Mouse (Mus musculus) left cerebral cortex, adult 2 months (tissue): ENCODE results near the gene Grk6. TPM values are rescaled to one million over a fixed set of nuclear protein-coding genes. Genes with fewer than 3 reads are reported as not detected.

ENCODE experiments used
- DNase-seq, 2 experiments: peaks; one replicate each; pipeline ENCODE4 v3.0.0; 2021 to 2022; ENCODE audit warnings: low spot score in 2 of 2, mixed read lengths in 1 of 2; ENCODE audit errors: extremely low spot score in 1 of 2
- H3K27ac ChIP-seq: fragments of 200-600 bp; 2 replicates; pipeline ENCODE4 v1.8.1; 2022
- H3K4me3 ChIP-seq: fragments of 200-600 bp; 2 replicates; pipeline ENCODE4 v1.8.1; 2022
- CTCF ChIP-seq: fragments of 200-600 bp; IDR thresholded peaks from 2 replicates; pipeline ENCODE4 v1.8.1; 2022; ENCODE audit warnings: antibody characterized with exemption, mild to moderate bottlenecking, moderate library complexity
- intact Hi-C: fragments of 180-260 bp; cut with DNase I; formaldehyde crosslinking; loops from one replicate; pipeline ENCODE4 v1.15.1; 2025
- long read RNA-seq, 2 experiments: library from polyadenylated mRNA; stranded (forward); transcript quantifications; one replicate each; pipeline ENCODE4 v2.0.0; 2021; ENCODE audit warnings: borderline mapping rate in 2 of 2
- total RNA-seq, 2 experiments: library from RNA; stranded (reverse); gene quantifications; 2 replicates each; pipeline ENCODE4 v1.2.3; 2021

Gene Grk6
- total RNA-seq = 10 to 100 TPM; 61.2 to 66.2 TPM
- long read RNA-seq, experiment 1, transcript Grk6-203 (16 exons, 1,997 nt) = major isoform, 91 of 172 reads
- long read RNA-seq, experiment 1, transcript Grk6-201 (16 exons, 2,994 nt) = minor isoform, 27 of 172 reads
- long read RNA-seq, experiment 1, transcript Grk6-202 (16 exons, 2,169 nt) = minor isoform, 10 of 172 reads
- long read RNA-seq, experiment 1, partial matches to known transcripts = 13 of 172 reads
- long read RNA-seq, experiment 1, other reads (novel, unspliced or antisense) = 27 of 172 reads
- long read RNA-seq, experiment 2, transcript Grk6-203 (16 exons, 1,997 nt) = major isoform, 62 of 112 reads
- long read RNA-seq, experiment 2, transcript Grk6-201 (16 exons, 2,994 nt) = minor isoform, 13 of 112 reads
- long read RNA-seq, experiment 2, transcript Grk6-202 (16 exons, 2,169 nt) = minor isoform, 7 of 112 reads
- long read RNA-seq, experiment 2, partial matches to known transcripts = 6 of 112 reads
- long read RNA-seq, experiment 2, other reads (novel, unspliced or antisense) = 23 of 112 reads

DNA sequence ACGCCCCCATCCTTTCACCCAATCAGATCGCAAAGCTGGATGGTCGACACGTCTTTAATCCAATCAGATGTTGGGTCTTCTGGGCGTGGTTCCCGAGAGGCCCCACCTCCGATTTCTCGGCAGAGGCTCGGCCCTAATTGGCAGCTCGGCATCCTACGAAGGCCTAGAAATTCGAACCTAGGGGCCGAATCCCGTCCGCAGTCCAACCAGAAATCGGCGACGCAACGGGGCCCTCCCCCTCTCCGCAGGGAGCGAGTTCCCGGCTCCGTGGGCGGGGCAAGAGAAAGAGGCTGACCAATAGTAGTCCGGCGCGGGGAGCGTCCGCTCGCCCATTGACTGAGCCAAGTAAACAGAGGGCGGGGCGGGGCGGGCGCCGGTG, at the start of gene Grk6:
Grk6 (plus strand) TSS at position 136 of the 379 bp plus-strand sequence.
- Histone ChIP-seq H3K27ac (peak within 1 kb of the TSS; percentile 96), H3K4me3 (peak within 1 kb of the TSS; percentile 92)
- intact Hi-C loops = loop anchor here (2.0 kb wide), 1 partner anchor 20 kb away; the partner anchor contains the start of gene Prr7
- no peak for TF ChIP-seq CTCF
- DNase-seq = peak; percentile 99 to 100

DNA sequence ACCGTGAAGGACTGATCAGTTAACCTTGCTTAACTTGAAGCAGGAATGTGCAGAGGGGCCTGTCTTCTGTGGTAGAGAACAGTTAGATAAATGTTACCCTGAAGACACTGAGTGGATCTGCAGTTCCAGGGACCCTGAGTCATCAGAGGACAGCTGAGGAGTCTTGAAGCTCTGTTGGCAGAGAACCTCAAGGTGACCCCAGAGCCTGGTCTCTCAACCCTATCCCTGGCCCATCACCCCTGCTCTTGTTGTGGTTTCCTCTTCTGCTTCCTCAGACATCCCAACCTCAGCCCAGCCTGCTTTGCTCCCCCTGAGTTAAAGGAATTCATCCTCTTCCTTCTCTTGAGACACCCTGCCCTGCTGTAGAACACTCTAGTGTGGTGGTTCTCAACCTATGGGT, 46.8 kb upstream of the Grk6 start, which contains the start of gene Slc34a1:
Slc34a1 (plus strand) TSS at position 100 of the 400 bp plus-strand sequence.
- no peak for DNase-seq
- no peak within 1 kb of the TSS for H3K4me3 ChIP-seq
- no peak within 1 kb of the TSS for H3K27ac ChIP-seq
- intact Hi-C loops = no loop called here
- TF ChIP-seq CTCF = no peak

DNA sequence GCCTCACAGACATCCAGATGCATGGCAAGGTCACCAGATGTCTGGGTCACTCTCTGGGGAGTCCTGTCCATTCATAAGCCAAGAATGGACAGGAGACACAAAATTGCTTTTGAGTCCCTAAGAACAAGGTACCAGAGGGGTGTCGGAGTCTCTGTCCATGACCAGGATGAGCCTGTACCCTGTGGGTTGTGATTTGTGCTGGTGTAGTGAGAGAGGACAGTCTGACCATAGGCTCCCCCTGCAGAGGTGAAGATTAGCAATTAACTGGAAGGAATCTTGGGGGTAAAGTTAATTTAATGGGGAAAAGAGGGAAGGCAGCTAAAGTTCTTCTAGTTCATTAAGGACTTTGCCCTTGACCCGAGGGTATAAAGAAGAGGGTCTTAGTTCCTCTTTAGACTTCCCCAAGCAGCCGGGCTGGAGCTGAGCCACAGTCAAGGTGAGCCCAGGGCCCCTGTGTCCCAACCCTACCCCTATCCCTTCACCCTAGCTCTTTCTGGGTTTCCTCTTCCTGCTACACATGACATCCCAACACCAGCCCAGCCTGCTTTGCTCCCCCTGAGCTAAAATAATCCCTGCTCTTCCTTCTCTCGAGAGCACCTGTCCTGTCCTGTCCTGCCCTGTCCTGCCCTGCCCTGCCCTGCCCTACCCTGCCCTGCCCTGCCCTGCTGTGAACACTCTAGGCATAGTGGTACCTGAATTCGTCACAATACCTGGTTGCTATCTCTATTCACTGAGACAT, 45.4 kb upstream of the Grk6 start:
- no peak for TF ChIP-seq CTCF
- H3K4me3 ChIP-seq = no peak overlapping the region
- intact Hi-C loops = loop anchor here (5.0 kb wide), 1 partner anchor 72 kb away; the partner anchor contains the start of gene Mxd3
- H3K27ac ChIP-seq = no peak overlapping the region
- no peak for DNase-seq

- DNase-seq = no peak
- Histone ChIP-seq H3K4me3 (no peak overlapping the region), H3K27ac (no peak overlapping the region)
- TF ChIP-seq CTCF = no peak
- intact Hi-C loops = loop anchor here (5.0 kb wide), 1 partner anchor 73 kb away; the partner anchor contains the start of gene Mxd3
These were observed 44.9 kb upstream of the Grk6 start for GRCm38 (mm10) chr13:55400039-55400346.

DNA sequence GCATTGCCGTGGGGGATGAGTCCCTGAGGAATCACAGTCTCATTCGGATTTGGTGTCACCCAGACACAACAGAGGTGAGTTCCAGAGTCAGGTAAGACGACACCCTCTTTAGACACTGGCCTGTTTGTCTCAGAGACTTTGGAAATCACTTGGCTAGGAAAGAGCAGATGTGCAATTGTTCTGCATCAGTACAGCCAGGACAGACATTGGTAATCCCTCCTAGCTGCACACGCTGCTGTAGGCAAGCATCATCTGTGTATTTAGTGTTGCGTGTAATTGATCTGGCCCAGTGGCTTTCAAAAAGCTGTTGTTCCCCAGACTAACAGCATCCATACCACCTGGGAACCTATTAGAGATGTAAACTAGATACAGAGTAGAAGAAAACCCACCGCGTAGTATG, 41.6 kb upstream of the Grk6 start:
- intact Hi-C loops = loop anchor here (5.0 kb wide), 1 partner anchor 76 kb away; the partner anchor contains the start of gene Mxd3
- TF ChIP-seq CTCF = no peak
- Histone ChIP-seq H3K4me3 (no peak overlapping the region), H3K27ac (no peak overlapping the region)
- DNase-seq = no peak

GRCm38 (mm10) chr13:55403935-55404852, 40.7 kb upstream of the Grk6 start:
- intact Hi-C loops = loop anchor here (1.0 to 5.0 kb wide), 2 partner anchors 22 to 77 kb away; partner anchors contain the start of gene Mxd3

DNA sequence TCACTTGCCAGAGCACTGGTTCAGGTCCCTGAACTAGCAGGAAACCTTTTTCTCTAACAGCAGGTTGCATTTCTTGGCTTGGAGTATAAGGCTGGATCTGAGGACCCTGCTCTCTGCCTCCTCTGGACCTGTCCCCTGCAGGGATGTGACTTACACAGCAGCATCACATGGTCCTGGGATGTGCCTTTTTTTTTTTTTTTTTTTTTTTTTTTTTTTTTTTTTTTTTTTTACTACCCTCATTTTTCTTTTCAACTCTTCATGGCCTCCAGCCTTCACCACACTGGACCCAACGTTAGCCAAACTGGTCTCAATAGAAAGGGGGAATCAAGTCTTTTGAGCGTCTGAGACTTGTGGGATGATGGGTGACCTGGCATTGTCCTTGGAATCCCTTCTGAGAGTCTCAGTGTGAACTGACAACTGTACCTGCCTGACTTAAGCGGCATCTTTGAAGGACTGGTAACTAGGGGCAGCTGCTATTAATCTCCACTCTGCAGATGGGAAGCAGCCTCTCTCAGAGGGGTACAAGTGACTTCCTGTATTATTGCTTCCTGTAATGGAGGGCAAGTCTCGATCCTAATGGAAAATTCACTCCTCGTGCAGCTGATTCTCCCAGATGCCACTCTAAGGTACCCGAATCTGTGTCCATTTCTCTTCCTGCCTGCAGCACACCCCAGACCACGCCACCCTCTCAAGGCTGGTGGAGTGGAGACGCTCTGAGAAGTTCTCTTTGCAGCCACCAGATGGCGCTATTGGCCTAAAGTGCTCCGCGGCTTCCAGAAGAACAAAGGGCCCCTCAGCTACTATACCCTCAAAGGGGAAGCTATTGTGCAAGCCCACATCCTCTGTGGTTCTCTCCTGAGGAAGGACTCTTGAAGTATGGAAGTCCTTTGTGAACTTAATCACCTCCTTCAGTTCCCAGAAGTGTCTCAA, 39.8 kb upstream of the Grk6 start:
- no peak overlapping the region for H3K4me3 ChIP-seq

More at GRCm38 (mm10) chr13:55403935-55404852, 40.7 kb upstream of the Grk6 start:
- peak; percentile 42 to 47 for DNase-seq
- peak overlapping the region; percentile 87 for H3K27ac ChIP-seq
- H3K4me3 ChIP-seq = no peak overlapping the region
- no peak for TF ChIP-seq CTCF

GRCm38 (mm10) chr13:55405783-55406390, 39.0 kb upstream of the Grk6 start:
- no peak overlapping the region for H3K4me3 ChIP-seq
- intact Hi-C loops = loop anchor here (1.0 kb wide), 3 partner anchors 65 to 111 kb away; partner anchors contain the start of gene Pdlim7
- H3K27ac ChIP-seq = peak overlapping the region; percentile 87
- TF ChIP-seq CTCF = no peak
- DNase-seq = no peak

More for the DNA sequence above, 39.8 kb upstream of the Grk6 start:
- intact Hi-C loops = loop anchor here (1.0 to 5.0 kb wide), 5 partner anchors 23 to 112 kb away; partner anchors contain the start of genes Mxd3 and Pdlim7
- peak; percentile 78 to 85 for DNase-seq
- peak; percentile 99 for TF ChIP-seq CTCF
- peak overlapping the region; percentile 87 for H3K27ac ChIP-seq

- intact Hi-C loops = no loop called here
- TF ChIP-seq CTCF = no peak
- Histone ChIP-seq H3K4me3 (no peak overlapping the region), H3K27ac (no peak overlapping the region)
- DNase-seq = no peak
These were observed 37.5 kb upstream of the Grk6 start for GRCm38 (mm10) chr13:55407341-55407740.
